Mouse (Mus musculus): ENCODE results near the gene Scyl1. TPM values are rescaled to one million over a fixed set of nuclear protein-coding genes. Genes with fewer than 3 reads are reported as not detected.

Gene Scyl1
- total RNA-seq, 2 experiments from 2014 or later, result 56.8 to 64.9 TPM

Other genes with a start within 250 kb of the Scyl1 start
- gene Ovol1, start 210.8 kb downstream of the Scyl1 start, total RNA-seq (2021), result not detected
- gene Ap5b1, start 203.4 kb downstream of the Scyl1 start, total RNA-seq (2021), result 1 to 10 TPM; 1.8 to 2.4 TPM
- gene Rnaseh2c, start 169.5 kb downstream of the Scyl1 start, total RNA-seq (2021), result 10 to 100 TPM; 39.1 to 46.1 TPM
- 10 to 100 TPM; 22.0 to 25.9 TPM for gene Kat5, start 161.2 kb downstream of the Scyl1 start, total RNA-seq (2021)
- gene Rela, start 133.9 kb downstream of the Scyl1 start, total RNA-seq (2021), result 10 to 100 TPM; 17.1 to 21.9 TPM
- 10 to 100 TPM; 19.3 to 22.4 TPM for gene Sipa1, start 107.7 kb downstream of the Scyl1 start, total RNA-seq (2021)
- gene Map3k11, start 82.7 kb downstream of the Scyl1 start, total RNA-seq (2021), result 10 to 100 TPM; 16.7 TPM
- gene Pcnx3, start 82.5 kb downstream of the Scyl1 start, total RNA-seq (2021), result 10 to 100 TPM; 15.3 to 17.6 TPM
- gene Kcnk7, start 67.1 kb downstream of the Scyl1 start, total RNA-seq (2021), result not detected
- gene Ehbp1l1, start 45.1 kb downstream of the Scyl1 start, total RNA-seq (2021), result 100 to 1,000 TPM; 246 to 269 TPM
- 10 to 100 TPM; 29.6 to 32.9 TPM for gene Fam89b, start 41.8 kb downstream of the Scyl1 start, total RNA-seq (2021)
- 10 to 100 TPM; 57.0 to 66.4 TPM for gene Ltbp3, start 30.5 kb downstream of the Scyl1 start, total RNA-seq (2021)
- 1 to 10 TPM; 7.1 to 7.7 TPM for gene Frmd8, start 103.9 kb upstream of the Scyl1 start, total RNA-seq (2021)
- 1 to 10 TPM; 2.1 to 2.3 TPM for gene Slc25a45, start 106.4 kb upstream of the Scyl1 start, total RNA-seq (2021)
- gene Tigd3, start 122.7 kb upstream of the Scyl1 start, total RNA-seq (2021), result under 1 TPM; 0.42 to 0.66 TPM
- 10 to 100 TPM; 71.9 to 78.2 TPM for gene Dpf2, start 141.6 kb upstream of the Scyl1 start, total RNA-seq (2021)
- gene Cdc42ep2, start 153.4 kb upstream of the Scyl1 start, total RNA-seq (2021), result 10 to 100 TPM; 14.4 to 18.3 TPM
- 10 to 100 TPM; 10.9 to 13.2 TPM for gene Pola2, start 192.8 kb upstream of the Scyl1 start, total RNA-seq (2021)
- not detected for gene Slc22a20, start 214.7 kb upstream of the Scyl1 start, total RNA-seq (2021)
- gene Capn1, start 244.5 kb upstream of the Scyl1 start, total RNA-seq (2021), result 10 to 100 TPM; 77.0 to 81.1 TPM

Data from gastrocnemius, postnatal 14 days (tissue).